Mouse (Mus musculus) heart, embryonic 11.5 days (tissue): ENCODE data around the gene Cept1. TPM values are rescaled to one million over a fixed set of nuclear protein-coding genes. Genes with fewer than 3 reads are reported as not detected.
"Not testable (repeated sequence)": the region's sequence is repeated elsewhere in the genome, so short reads cannot be mapped to it uniquely, and the experiment has no call there.

Experiments
- ATAC-seq: fragments of 200-750 bp; cut with Nextera tagmentation; replicated peaks from 2 replicates; pipeline ENCODE4 v1.8.0; 2017; ENCODE audit warnings: moderate library complexity; ENCODE audit not compliant: insufficient number of reproducible peaks, low FRiP score, low TSS enrichment
- H3K27ac ChIP-seq: fragments of 300-500 bp; sonication (generic); 2 replicates; pipeline ENCODE4 v1.5.1; 2014; ENCODE audit warnings: mild to moderate bottlenecking, low read depth, low read length
- H3K27me3 ChIP-seq: fragments of 300-500 bp; sonication (generic); 2 replicates; pipeline ENCODE4 v1.6.1; 2014; ENCODE audit warnings: mild to moderate bottlenecking, low read length, mixed read lengths; ENCODE audit not compliant: control insufficient read depth, insufficient read depth
- H3K36me3 ChIP-seq: fragments of 300-500 bp; sonication (generic); 2 replicates; pipeline ENCODE4 v1.6.1; 2014; ENCODE audit warnings: mild to moderate bottlenecking, low read length, moderate library complexity, mixed read lengths; ENCODE audit not compliant: control insufficient read depth, insufficient read depth
- H3K4me1 ChIP-seq: fragments of 300-500 bp; sonication (generic); 2 replicates; pipeline ENCODE4 v1.6.1; 2014; ENCODE audit warnings: low read length; ENCODE audit not compliant: control insufficient read depth, insufficient read depth
- H3K4me2 ChIP-seq: fragments of 300-500 bp; sonication (generic); 2 replicates; pipeline ENCODE4 v1.6.1; 2014; ENCODE audit warnings: mild to moderate bottlenecking, moderate library complexity
- H3K4me3 ChIP-seq: fragments of 300-500 bp; sonication (generic); 2 replicates; pipeline ENCODE4 v1.5.1; 2014; ENCODE audit warnings: low read depth, low read length
- H3K9ac ChIP-seq: fragments of 300-500 bp; sonication (generic); 2 replicates; pipeline ENCODE4 v1.6.1; 2014; ENCODE audit warnings: mild to moderate bottlenecking, low read depth, low read length, moderate library complexity
- H3K9me3 ChIP-seq: fragments of 300-500 bp; sonication (generic); replicated peaks from 2 replicates; pipeline ENCODE4 v1.6.1; 2016; ENCODE audit warnings: low read length; ENCODE audit not compliant: control insufficient read depth
- whole genome bisulfite sequencing: fragments of 180-500 bp; shearing (Covaris S2); extraction: QIAGEN DNeasy Blood & Tissue Kit; methylation state at CpG from one replicate; pipeline ENCODE4 v1.1.7; 2014; ENCODE audit not compliant: insufficient replicate concordance; 5-methylcytosine and 5-hydroxymethylcytosine counted together
- polyA plus RNA-seq: library from polyadenylated mRNA; unstranded; fragments of >200 nt; fragmentation: Nextera tagmentation; extraction: Ambion mirVana; gene quantifications from 2 replicates; pipeline ENCODE4 v1.2.1, GENCODE M21; 2014

Gene Cept1
- 34.8 and 35.5 TPM in 2 replicates for polyA plus RNA-seq

- Histone ChIP-seq H3K36me3 (no peaks in the 10 kb centered on the region; the same call in 1 of the 2 replicates), H3K27me3 (no peaks in the 10 kb centered on the region), H3K4me2 (peak within 1 kb of the TSS; percentile 78), H3K9me3 (no peaks in the 10 kb centered on the region), H3K27ac (peak within 1 kb of the TSS; percentile 98), H3K4me1 (peaks cover 9% of the 10 kb centered on the region; the same call in 1 of the 2 replicates), H3K4me3 (peak within 1 kb of the TSS; percentile 77), H3K9ac (peak within 1 kb of the TSS; percentile 94)
- ATAC-seq, result peak; percentile 95
- WGBS, result under 1% methylated on average over 60 of the region's 63 CpGs
Observed at GRCm38 (mm10) chr3:106547171-106547923, at the start of gene Cept1, which contains the start of gene Dram2. Cept1 (minus strand) TSS chr3:106547802. Dram2 (plus strand) TSS chr3:106547798.

- not testable (repeated sequence) for H3K27me3 ChIP-seq, ATAC-seq, H3K27ac ChIP-seq, H3K9ac ChIP-seq, H3K9me3 ChIP-seq, H3K4me3 ChIP-seq, H3K36me3 ChIP-seq, H3K4me2 ChIP-seq, H3K4me1 ChIP-seq
- 71% methylated on average over 4 of the region's 4 CpGs for WGBS
Observed at GRCm38 (mm10) chr3:106593631-106594030, 46.0 kb upstream of the Cept1 start.

GRCm38 (mm10) chr3:106579296-106579695, 31.7 kb upstream of the Cept1 start:
- Histone ChIP-seq H3K9me3 (no peaks in the 10 kb centered on the region), H3K27me3 (no peaks in the 10 kb centered on the region), H3K36me3 (no peaks in the 10 kb centered on the region), H3K4me3 (no peak overlapping the region), H3K9ac (no peak overlapping the region), H3K27ac (no peak overlapping the region), H3K4me2 (no peak overlapping the region), H3K4me1 (no peaks in the 10 kb centered on the region)
- WGBS, result 86% methylated on average over 2 of the region's 2 CpGs
- no peak for ATAC-seq

- no peak for ATAC-seq
- no peak overlapping the region for H3K27ac ChIP-seq
- 69% methylated on average over 3 of the region's 3 CpGs for WGBS
- no peak overlapping the region for H3K9ac ChIP-seq
- no peaks in the 10 kb centered on the region for H3K4me1 ChIP-seq
- H3K27me3 ChIP-seq, result no peaks in the 10 kb centered on the region
- no peak overlapping the region for H3K4me2 ChIP-seq
- H3K4me3 ChIP-seq, result no peak overlapping the region
- H3K9me3 ChIP-seq, result no peaks in the 10 kb centered on the region
- no peaks in the 10 kb centered on the region for H3K36me3 ChIP-seq
Observed at GRCm38 (mm10) chr3:106573191-106573590, 25.6 kb upstream of the Cept1 start.

GRCm38 (mm10) chr3:106565876-106566275, 18.3 kb upstream of the Cept1 start:
- Histone ChIP-seq H3K9ac (no peak overlapping the region), H3K36me3 (0 out of 2 replicates have a peak, but pooled peaks cover 3% of the 10 kb centered on the region), H3K4me1 (no peaks in the 10 kb centered on the region), H3K4me2 (no peak overlapping the region), H3K27ac (no peak overlapping the region), H3K4me3 (no peak overlapping the region), H3K27me3 (no peaks in the 10 kb centered on the region), H3K9me3 (no peaks in the 10 kb centered on the region)
- WGBS, result 84% methylated on average over 3 of the region's 3 CpGs
- no peak for ATAC-seq

GRCm38 (mm10) chr3:106558271-106558670, 10.7 kb upstream of the Cept1 start:
- Histone ChIP-seq H3K27me3 (no peaks in the 10 kb centered on the region), H3K27ac (no peak overlapping the region), H3K36me3 (peaks cover 2% of the 10 kb centered on the region; the same call in 1 of the 2 replicates), H3K4me1 (no peaks in the 10 kb centered on the region), H3K4me2 (no peak overlapping the region), H3K9ac (no peak overlapping the region), H3K9me3 (no peaks in the 10 kb centered on the region), H3K4me3 (no peak overlapping the region)
- ATAC-seq, result no peak

- no peak overlapping the region for H3K27ac ChIP-seq
- no peaks in the 10 kb centered on the region for H3K27me3 ChIP-seq
- H3K9me3 ChIP-seq, result no peaks in the 10 kb centered on the region
- no peaks in the 10 kb centered on the region for H3K4me1 ChIP-seq
- no peak overlapping the region for H3K4me2 ChIP-seq
- no peak overlapping the region for H3K9ac ChIP-seq
- 85% methylated on average over 3 of the region's 3 CpGs for WGBS
- ATAC-seq, result no peak
- no peak overlapping the region for H3K4me3 ChIP-seq
- peaks cover 2% of the 10 kb centered on the region for H3K36me3 ChIP-seq
Observed at GRCm38 (mm10) chr3:106555743-106556250, 8.2 kb upstream of the Cept1 start.

- Histone ChIP-seq H3K27me3 (no peaks in the 10 kb centered on the region), H3K36me3 (no peaks in the 10 kb centered on the region; the same call in none of the 2 replicates), H3K9ac (no peak overlapping the region), H3K27ac (no peak overlapping the region), H3K4me2 (no peak overlapping the region), H3K4me3 (no peak overlapping the region), H3K9me3 (no peaks in the 10 kb centered on the region), H3K4me1 (no peaks in the 10 kb centered on the region)
- no peak for ATAC-seq
- 92% methylated on average over 5 of the region's 5 CpGs for WGBS
Observed at GRCm38 (mm10) chr3:106553411-106553810, 5.8 kb upstream of the Cept1 start.
